Mouse (Mus musculus) lung, adult 2 months (tissue): ENCODE measurements around the gene Coa6. TPM values are rescaled to one million over a fixed set of nuclear protein-coding genes. Genes with fewer than 3 reads are reported as not detected.
A peak's percentile ranks its signal among the peaks of the same experiment; 100 is the strongest.

Source experiments
- DNase-seq: peaks from one replicate; pipeline ENCODE4 v3.0.0; 2022
- H3K4me1 ChIP-seq: fragments of 200-500 bp; 2 replicates; pipeline ENCODE4 v1.6.1; 2011; ENCODE audit warnings: low read length; ENCODE audit not compliant: control insufficient read depth, insufficient read depth
- H3K4me3 ChIP-seq: fragments of 200-500 bp; replicated peaks from 2 replicates; pipeline ENCODE3; 2011; ENCODE audit warnings: low read depth, mild to moderate bottlenecking, control low read depth, low read length; ENCODE audit errors: extremely low read depth
- CTCF ChIP-seq: fragments of 200-500 bp; IDR thresholded peaks from 2 replicates; pipeline ENCODE4 v1.5.1; 2011; ENCODE audit warnings: mild to moderate bottlenecking, low read length, control low read depth; ENCODE audit not compliant: insufficient read depth
- POLR2A ChIP-seq: fragments of 200-500 bp; IDR thresholded peaks from 2 replicates; pipeline ENCODE4 v1.6.1; 2011; ENCODE audit warnings: low read depth, mild to moderate bottlenecking, control low read depth, low read length, borderline replicate concordance; ENCODE audit errors: extremely low read depth
- WGBS: fragments of 180-500 bp; shearing (Covaris S2); methylation state at CpG from one replicate; pipeline ENCODE4 v1.1.7; 2018; 5-methylcytosine and 5-hydroxymethylcytosine counted together
- polyA plus RNA-seq: library from polyadenylated mRNA; depleted of rRNA; stranded (reverse); fragments of >200 nt; gene quantifications from 2 replicates; pipeline ENCODE4 v1.2.3, GENCODE M21; 2012; rRNA removed

Gene Coa6
- polyA plus RNA-seq = 31.2 and 48.4 TPM in 2 replicates

DNA sequence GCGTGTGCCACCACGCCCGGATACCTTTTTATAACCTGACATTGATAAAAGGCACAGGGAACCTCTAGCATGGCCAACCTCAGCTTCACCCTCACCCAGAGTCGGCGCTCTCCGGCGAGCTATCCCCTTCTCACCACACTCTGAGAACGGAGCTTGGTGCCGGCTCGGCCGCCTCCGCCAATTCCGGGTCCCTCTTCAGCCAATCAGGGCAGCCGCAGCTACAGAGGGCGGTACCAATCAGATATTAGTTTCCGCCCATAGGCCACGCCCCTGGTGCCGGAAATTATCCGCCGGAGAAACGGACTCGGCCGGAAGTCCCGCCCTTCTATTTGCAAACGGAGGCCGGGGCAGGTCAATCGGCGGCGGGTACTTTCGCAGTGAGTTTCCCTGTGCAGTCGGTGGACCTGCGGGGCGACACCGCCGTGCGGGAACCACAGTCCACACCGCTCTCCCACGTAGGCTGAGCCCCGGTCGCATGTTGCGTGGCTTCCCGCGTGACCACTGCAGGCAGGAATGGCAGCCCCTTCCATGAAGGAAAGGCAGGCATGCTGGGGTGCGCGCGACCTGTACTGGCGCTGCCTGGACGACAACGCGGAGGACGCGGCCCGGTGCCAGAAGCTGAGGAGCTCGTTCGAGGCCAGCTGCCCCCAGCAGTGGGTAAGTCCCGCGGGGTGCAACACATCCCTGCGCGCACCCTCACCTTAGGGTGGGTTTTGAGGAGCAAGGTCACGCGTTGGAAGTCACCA is at the start of gene Coa6:
Gene Coa6, plus strand, starts transcription at position 342 of the 746 bp plus-strand sequence.
- no peak for TF ChIP-seq CTCF
- TF ChIP-seq POLR2A = peak; percentile 79; the same call in 1 of the 2 replicates
- peak; percentile 99 for DNase-seq
- under 1% methylated on average over 61 of the region's 61 CpGs for WGBS
- Histone ChIP-seq H3K4me3 (peak within 1 kb of the TSS; percentile 99), H3K4me1 (peaks cover 5% of the 10 kb centered on the region)

DNA sequence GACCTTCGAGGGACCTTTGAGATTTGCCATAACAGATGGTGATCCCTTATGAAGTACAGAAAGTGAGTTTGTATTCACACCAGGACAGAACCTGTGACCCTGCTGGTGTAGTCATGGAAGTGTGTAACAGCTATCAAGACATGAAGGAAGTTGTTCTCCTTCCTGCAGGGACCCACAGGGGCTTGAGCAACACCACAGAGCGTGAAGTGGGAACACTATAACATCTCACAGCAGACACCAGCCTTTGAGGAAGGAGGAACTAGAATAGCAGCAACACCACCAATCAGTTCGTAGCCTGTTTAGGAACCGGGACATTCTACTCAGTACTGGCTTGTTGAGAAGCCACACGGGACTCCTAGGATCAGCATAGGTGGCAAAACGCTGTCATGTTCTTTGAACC is 42.7 kb upstream of the Coa6 start:
- no peak overlapping the region for H3K4me3 ChIP-seq
- WGBS = 76% methylated on average over 6 of the region's 6 CpGs
- TF ChIP-seq CTCF (no peak), POLR2A (no peak)
- H3K4me1 ChIP-seq = no peaks in the 10 kb centered on the region
- DNase-seq = no peak

GRCm38 (mm10) chr8:126380141-126380540 is 42.2 kb upstream of the Coa6 start:
- TF ChIP-seq CTCF = no peak
- 39% methylated on average over 2 of the region's 2 CpGs for WGBS
- Histone ChIP-seq H3K4me3 (no peak overlapping the region), H3K4me1 (no peaks in the 10 kb centered on the region)
- no peak for DNase-seq

GRCm38 (mm10) chr8:126381299-126381698 is 41.0 kb upstream of the Coa6 start:
- no peak for TF ChIP-seq CTCF
- no peak for TF ChIP-seq POLR2A
- no peak overlapping the region for H3K4me3 ChIP-seq
- no peak for DNase-seq
- H3K4me1 ChIP-seq = no peaks in the 10 kb centered on the region
- 67% methylated on average over 7 of the region's 7 CpGs for WGBS

GRCm38 (mm10) chr8:126382216-126382615 is 40.1 kb upstream of the Coa6 start:
- Histone ChIP-seq H3K4me1 (no peaks in the 10 kb centered on the region), H3K4me3 (no peak overlapping the region)
- no peak for TF ChIP-seq POLR2A
- DNase-seq = no peak
- 36% methylated on average over 14 of the region's 14 CpGs for WGBS

- peak; percentile 9 for DNase-seq
- Histone ChIP-seq H3K4me1 (no peaks in the 10 kb centered on the region), H3K4me3 (no peak overlapping the region)
- TF ChIP-seq POLR2A = no peak
- TF ChIP-seq CTCF = peak; percentile 63
- whole genome bisulfite sequencing = 60% methylated on average over 5 of the region's 5 CpGs
Measured at GRCm38 (mm10) chr8:126382749-126383148, 39.6 kb upstream of the Coa6 start.

DNA sequence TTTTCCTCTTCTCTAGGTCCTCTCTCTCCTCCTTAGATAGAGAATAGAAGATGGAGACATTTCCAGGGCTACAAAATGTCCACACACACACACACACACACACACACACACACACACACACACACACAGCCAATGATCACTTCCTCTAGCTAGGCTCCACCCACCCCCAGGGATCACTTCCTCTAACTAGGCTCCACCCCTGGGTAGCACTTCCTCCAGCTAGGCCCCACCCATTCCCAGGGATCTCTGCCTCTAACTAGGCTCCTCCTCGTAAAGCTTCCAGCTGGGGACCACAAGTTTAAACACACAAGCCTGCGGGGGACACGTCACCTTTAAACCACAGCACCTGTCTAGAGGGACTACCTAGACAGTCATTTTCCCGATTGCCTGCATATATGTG is 34.7 kb upstream of the Coa6 start:
- TF ChIP-seq POLR2A (no peak), CTCF (no peak)
- H3K4me3 ChIP-seq = no peak overlapping the region
- no peaks in the 10 kb centered on the region for H3K4me1 ChIP-seq
- WGBS = 77% methylated on average over 4 of the region's 4 CpGs
- DNase-seq = no peak

DNA sequence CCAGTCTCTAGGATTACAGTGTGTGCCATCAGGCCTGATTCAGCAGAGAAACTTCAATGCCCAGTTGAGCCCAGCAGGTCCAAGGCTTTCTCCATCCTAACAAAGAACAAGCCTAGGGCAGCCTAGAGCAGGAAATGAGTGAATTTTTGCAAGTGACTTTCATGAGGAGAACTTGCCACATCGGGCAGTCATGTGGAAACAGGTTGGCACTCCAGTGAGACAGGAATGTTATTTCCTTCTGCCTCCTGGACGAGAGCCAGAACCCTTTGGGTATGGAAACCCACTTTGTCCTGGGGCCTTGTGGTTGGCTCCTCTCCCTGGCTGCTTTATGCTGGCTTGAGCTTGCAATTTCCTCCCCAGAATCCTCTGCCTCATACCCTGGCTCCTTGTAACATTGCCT is 30.8 kb upstream of the Coa6 start:
- Histone ChIP-seq H3K4me3 (no peak overlapping the region), H3K4me1 (no peaks in the 10 kb centered on the region)
- DNase-seq = peak; percentile 17
- TF ChIP-seq POLR2A (no peak), CTCF (no peak)
- 27% methylated on average over 2 of the region's 2 CpGs for WGBS

DNA sequence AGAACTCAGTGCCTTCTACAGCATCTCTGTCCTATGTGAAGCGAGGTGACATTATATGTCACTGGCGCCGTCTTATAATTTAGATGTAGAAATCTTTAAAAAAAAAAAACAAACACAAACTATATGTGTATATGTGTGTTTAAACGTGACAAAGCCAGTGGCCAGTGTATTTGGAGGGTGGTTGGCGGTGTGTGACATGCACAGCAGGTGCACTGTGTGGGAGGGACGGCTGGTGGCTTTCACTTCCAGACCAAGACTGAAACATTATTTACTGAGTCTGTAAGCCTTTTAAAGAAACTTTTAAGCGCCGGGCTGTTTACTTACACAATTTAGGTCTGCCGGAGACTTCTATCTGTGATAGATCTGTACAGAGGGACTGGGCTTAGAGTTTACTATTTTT is 26.9 kb upstream of the Coa6 start:
- TF ChIP-seq CTCF (no peak), POLR2A (no peak)
- Histone ChIP-seq H3K4me3 (no peak overlapping the region), H3K4me1 (no peaks in the 10 kb centered on the region)
- 72% methylated on average over 9 of the region's 9 CpGs for WGBS
- no peak for DNase-seq

- WGBS = 68% methylated on average over 5 of the region's 5 CpGs
- Histone ChIP-seq H3K4me1 (no peaks in the 10 kb centered on the region), H3K4me3 (no peak overlapping the region)
- no peak for TF ChIP-seq POLR2A
- DNase-seq = no peak
Measured at GRCm38 (mm10) chr8:126395917-126396316, 26.4 kb upstream of the Coa6 start.
